Comparison of ENCODE assay signal across 8 mouse cellular contexts in genomic region chr9:65629767-65630630, GRCm38 (mm10). TPM values are rescaled to one million over a fixed set of nuclear protein-coding genes. Genes with fewer than 3 reads are reported as not detected.
DNase-seq lines count a peak whose midpoint lies in the region; ATAC-seq and TF ChIP-seq lines count a peak whose summit lies in the region.

No protein-coding gene starts in this region.

- H3K9me3 ChIP-seq in lung, embryonic 14.5 days (ENCODE audit: low read depth, low read length), result no peaks in the 10 kb centered on the region

- no peak overlapping the region for H3K27ac ChIP-seq in cerebellum, adult 2 months (ENCODE audit: insufficient read depth, low read length)
- H3K27ac ChIP-seq in brown adipose tissue, adult 24 weeks (replicated peaks; ENCODE audit: low read depth, low read length), result peak overlapping the region; percentile 95
- H3K27ac ChIP-seq in lung, embryonic 14.5 days (ENCODE audit: low read depth), result peak overlapping the region; percentile 67
- no peak overlapping the region for H3K27ac ChIP-seq in olfactory bulb, adult 2 months (ENCODE audit: insufficient read depth, low read depth, low read length)

- TF ChIP-seq CTCF in cerebellum, adult 2 months (IDR thresholded peaks at IDR 0.05; ENCODE audit: borderline replicate concordance, insufficient read depth, low read depth, low read length), result no peak
- TF ChIP-seq CTCF in lung, embryonic 14.5 days (IDR thresholded peaks at IDR 0.05; ENCODE audit: low read depth), result no peak
- TF ChIP-seq CTCF in olfactory bulb, adult 2 months (IDR thresholded peaks at IDR 0.05; ENCODE audit: insufficient read depth, low read depth, low read length), result no peak

- H3K4me3 ChIP-seq in cerebellum, adult 2 months (replicated peaks; ENCODE audit: insufficient read depth, low read depth, low read length), result peak overlapping the region; percentile 43
- H3K4me3 ChIP-seq in brown adipose tissue, adult 24 weeks (ENCODE audit: insufficient read depth, low read depth, low read length), result peak overlapping the region; percentile 85
- peak overlapping the region; percentile 77 for H3K4me3 ChIP-seq in lung, embryonic 14.5 days (ENCODE audit: low read depth, low read length)
- H3K4me3 ChIP-seq in olfactory bulb, adult 2 months (ENCODE audit: insufficient read depth, low read depth, low read length), result peak overlapping the region; percentile 59

- no peaks in the 10 kb centered on the region for H3K4me1 ChIP-seq in cerebellum, adult 2 months (ENCODE audit: control insufficient read depth, insufficient read depth, low read length)
- H3K4me1 ChIP-seq in brown adipose tissue, adult 24 weeks (ENCODE audit: control insufficient read depth, insufficient read depth, insufficient read length, low read length), result 0 out of 2 replicates have a peak, but pooled peaks cover 2% of the 10 kb centered on the region
- H3K4me1 ChIP-seq in lung, embryonic 14.5 days (ENCODE audit: insufficient read depth), result no peaks in the 10 kb centered on the region
- peaks cover 16% of the 10 kb centered on the region for H3K4me1 ChIP-seq in olfactory bulb, adult 2 months (ENCODE audit: control insufficient read depth, insufficient read depth, low read length)

- ATAC-seq in lung, embryonic 14.5 days (ENCODE audit: insufficient read depth), result peak; percentile 93

- peaks cover 12% of the 10 kb centered on the region; the same call in 1 of the 2 replicates for H3K27me3 ChIP-seq in cerebellum, adult 2 months (ENCODE audit: control insufficient read depth, insufficient read depth, low read length)
- H3K27me3 ChIP-seq in lung, embryonic 14.5 days (ENCODE audit: insufficient read depth, low read length), result peaks cover 20% of the 10 kb centered on the region

- no peak for TF ChIP-seq POLR2A in cerebellum, adult 2 months (IDR thresholded peaks at IDR 0.05; ENCODE audit: borderline replicate concordance, insufficient read depth, low read length)
- TF ChIP-seq POLR2A in olfactory bulb, adult 2 months (IDR thresholded peaks at IDR 0.05; ENCODE audit: insufficient read depth, low read depth, low read length), result no peak

- H3K36me3 ChIP-seq in lung, embryonic 14.5 days (ENCODE audit: insufficient read depth), result no peaks in the 10 kb centered on the region

- under 1% methylated on average over 68 of the region's 83 CpGs for WGBS in cerebellum, adult 2 months
- under 1% methylated on average over 61 of the region's 83 CpGs for WGBS in lung, embryonic 14.5 days
- WGBS in olfactory bulb, adult 2 months, result 1% methylated on average over 52 of the region's 83 CpGs

- peak in 1 of 2 experiments; percentile 13 for DNase-seq in cerebellum, adult 2 months
- DNase-seq in cerebellum, adult 9-11 months, result no peak
- DNase-seq in heart, adult 18-20 months, result peak; percentile 65 to 76
- DNase-seq in kidney, adult 11 months, result peak; percentile 77
- peak; percentile 74 for DNase-seq in lung, embryonic 14.5 days
- peak; percentile 64 to 65 for DNase-seq in urinary bladder, postnatal 4 days (ENCODE audit: low spot score in 2 of 2)

- peak overlapping the region; percentile 74 for H3K9ac ChIP-seq in lung, embryonic 14.5 days

- H3K4me2 ChIP-seq in lung, embryonic 14.5 days, result peak overlapping the region; percentile 96

RNA-seq across cellular contexts. Expression of gene Rbpms2, which starts 0.6 kb away (rescaled TPM):
- 8.8 and 10.7 TPM in 2 replicates for polyA plus RNA-seq in cerebellum, adult 2 months (2012; rRNA removed)
- polyA plus RNA-seq in brown adipose tissue, adult 24 weeks (2012; ENCODE audit: insufficient read depth, insufficient read length, missing spikeins), result 72.4 and 81.8 TPM in 2 replicates
- total RNA-seq in heart, adult 18-20 months (2021), result 10 to 100 TPM; 29.7 to 30.8 TPM
- 20.3 and 25.3 TPM in 2 replicates for polyA plus RNA-seq in lung, embryonic 14.5 days (2014; fragmentation: Nextera tagmentation; extraction: Ambion mirVana)
- not detected in 2 replicates for polyA plus RNA-seq in olfactory bulb, adult 2 months (2012; ENCODE audit: insufficient read depth, insufficient read length, low replicate concordance, missing spikeins)

RNA-seq across cellular contexts. Expression of gene Oaz2, which starts 37.8 kb away (rescaled TPM):
- polyA plus RNA-seq in cerebellum, adult 2 months (2012; rRNA removed), result 218 and 230 TPM in 2 replicates
- polyA plus RNA-seq in brown adipose tissue, adult 24 weeks (2012; ENCODE audit: insufficient read depth, insufficient read length, missing spikeins), result 52.7 and 66.3 TPM in 2 replicates
- 100 to 1,000 TPM; 201 to 238 TPM for total RNA-seq in heart, adult 18-20 months (2021)
- polyA plus RNA-seq in lung, embryonic 14.5 days (2014; fragmentation: Nextera tagmentation; extraction: Ambion mirVana), result 263 and 267 TPM in 2 replicates
- polyA plus RNA-seq in olfactory bulb, adult 2 months (2012; ENCODE audit: insufficient read depth, insufficient read length, low replicate concordance, missing spikeins), result not detected in 2 replicates

RNA-seq across cellular contexts. Expression of gene Pif1, which starts 43.0 kb away (rescaled TPM):
- polyA plus RNA-seq in cerebellum, adult 2 months (2012; rRNA removed), result 0.11 and 0.14 TPM in 2 replicates
- polyA plus RNA-seq in brown adipose tissue, adult 24 weeks (2012; ENCODE audit: insufficient read depth, insufficient read length, missing spikeins), result not detected in 2 replicates
- total RNA-seq in heart, adult 18-20 months (2021), result not detected
- 16.1 and 18.4 TPM in 2 replicates for polyA plus RNA-seq in lung, embryonic 14.5 days (2014; fragmentation: Nextera tagmentation; extraction: Ambion mirVana)
- polyA plus RNA-seq in olfactory bulb, adult 2 months (2012; ENCODE audit: insufficient read depth, insufficient read length, low replicate concordance, missing spikeins), result not detected in 2 replicates

RNA-seq across cellular contexts. Expression of gene Plekho2, which starts 50.2 kb away (rescaled TPM):
- polyA plus RNA-seq in cerebellum, adult 2 months (2012; rRNA removed), result 27.3 and 28.5 TPM in 2 replicates
- polyA plus RNA-seq in brown adipose tissue, adult 24 weeks (2012; ENCODE audit: insufficient read depth, insufficient read length, missing spikeins), result 6.2 and 7.5 TPM in 2 replicates
- total RNA-seq in heart, adult 18-20 months (2021), result 1 to 10 TPM; 8.8 to 9.3 TPM
- polyA plus RNA-seq in lung, embryonic 14.5 days (2014; fragmentation: Nextera tagmentation; extraction: Ambion mirVana), result 20.9 and 21.8 TPM in 2 replicates
- not detected in 2 replicates for polyA plus RNA-seq in olfactory bulb, adult 2 months (2012; ENCODE audit: insufficient read depth, insufficient read length, low replicate concordance, missing spikeins)

Comparison
In these comparisons a context has a peak if more than half of its experiments do, and no peak if none do; other contexts are left out.
1. H3K27ac ChIP-seq: peak in brown adipose tissue, adult 24 weeks (single experiment) and lung, embryonic 14.5 days (single experiment); none in cerebellum, adult 2 months (single experiment) and olfactory bulb, adult 2 months (single experiment).
2. Peak in every context shown above with its lines, with median percentiles within 50 percentile points of each other: H3K4me3 ChIP-seq.